In genomic region chr7:143106672-143107465, GRCm38 (mm10) we compare ENCODE assay signal across 7 mouse cellular contexts. TPM values are rescaled to one million over a fixed set of nuclear protein-coding genes. Genes with fewer than 3 reads are reported as not detected.
A peak's percentile ranks its signal among the peaks of the same experiment; 100 is the strongest.
DNase-seq lines count a peak whose midpoint lies in the region; ATAC-seq and TF ChIP-seq lines count a peak whose summit lies in the region.

No protein-coding gene starts in this region.

- peak overlapping the region; percentile 16; the same call in 1 of the 2 replicates for H3K9ac ChIP-seq in embryonic facial prominence, embryonic 14.5 days (ENCODE audit: low read depth, low read length)
- no peak overlapping the region for H3K9ac ChIP-seq in hindbrain, embryonic 15.5 days
- H3K9ac ChIP-seq in liver, adult 2 months (ENCODE audit: low read depth, low read length) = peak overlapping the region; percentile 64
- H3K9ac ChIP-seq in midbrain, embryonic 16.5 days (ENCODE audit: low read depth, low read length) = peak overlapping the region; percentile 11; the same call in 1 of the 2 replicates

- TF ChIP-seq CTCF in liver, adult 2 months (IDR thresholded peaks at IDR 0.05; ENCODE audit: low read depth, low read length) = no peak

- WGBS in embryonic facial prominence, embryonic 14.5 days = 10% methylated on average over 28 of the region's 57 CpGs
- WGBS in hindbrain, embryonic 15.5 days = 8% methylated on average over 49 of the region's 57 CpGs
- 6% methylated on average over 56 of the region's 57 CpGs for WGBS in liver, adult 2 months
- 11% methylated on average over 34 of the region's 57 CpGs for WGBS in midbrain, embryonic 16.5 days

- H3K9me3 ChIP-seq in embryonic facial prominence, embryonic 14.5 days (ENCODE audit: control insufficient read depth, low read length) = no peaks in the 10 kb centered on the region
- no peaks in the 10 kb centered on the region for H3K9me3 ChIP-seq in hindbrain, embryonic 15.5 days
- no peaks in the 10 kb centered on the region for H3K9me3 ChIP-seq in midbrain, embryonic 16.5 days (replicated peaks; ENCODE audit: control insufficient read depth, low read length, poor library complexity, severe bottlenecking)

- H3K27ac ChIP-seq in embryonic facial prominence, embryonic 14.5 days (replicated peaks; ENCODE audit: low read depth, low read length) = no peak overlapping the region
- no peak overlapping the region for H3K27ac ChIP-seq in hindbrain, embryonic 15.5 days (replicated peaks)
- H3K27ac ChIP-seq in liver, adult 2 months (replicated peaks; ENCODE audit: insufficient read depth, low read depth, low read length) = no peak overlapping the region
- no peak overlapping the region for H3K27ac ChIP-seq in midbrain, embryonic 16.5 days (ENCODE audit: low read length)

- no peaks in the 10 kb centered on the region for H3K79me2 ChIP-seq in liver, adult 2 months (ENCODE audit: control insufficient read depth, insufficient read depth, low read length)

- H3K4me3 ChIP-seq in embryonic facial prominence, embryonic 14.5 days (ENCODE audit: low read depth, low read length) = peak overlapping the region; percentile 37
- peak overlapping the region; percentile 30 for H3K4me3 ChIP-seq in hindbrain, embryonic 15.5 days
- peak overlapping the region; percentile 62 for H3K4me3 ChIP-seq in liver, adult 2 months (ENCODE audit: insufficient read depth, low read depth, low read length)
- peak overlapping the region; percentile 30 for H3K4me3 ChIP-seq in midbrain, embryonic 16.5 days (ENCODE audit: low read depth, low read length)

- H3K36me3 ChIP-seq in embryonic facial prominence, embryonic 14.5 days (ENCODE audit: control insufficient read depth, insufficient read depth, low read length) = no peaks in the 10 kb centered on the region
- no peaks in the 10 kb centered on the region for H3K36me3 ChIP-seq in hindbrain, embryonic 15.5 days
- no peaks in the 10 kb centered on the region for H3K36me3 ChIP-seq in liver, adult 2 months (ENCODE audit: control insufficient read depth, insufficient read depth, low read length)
- H3K36me3 ChIP-seq in midbrain, embryonic 16.5 days (ENCODE audit: control insufficient read depth, insufficient read depth, low read length) = no peaks in the 10 kb centered on the region

- H3K4me1 ChIP-seq in embryonic facial prominence, embryonic 14.5 days (ENCODE audit: control insufficient read depth, insufficient read depth, low read length) = peaks cover 5% of the 10 kb centered on the region; the same call in 1 of the 2 replicates
- peaks cover 9% of the 10 kb centered on the region for H3K4me1 ChIP-seq in hindbrain, embryonic 15.5 days (replicated peaks)
- H3K4me1 ChIP-seq in liver, adult 2 months (ENCODE audit: control insufficient read depth, insufficient read depth, low read length) = no peaks in the 10 kb centered on the region
- no peaks in the 10 kb centered on the region for H3K4me1 ChIP-seq in midbrain, embryonic 16.5 days (ENCODE audit: control insufficient read depth, insufficient read depth, low read length)

- ATAC-seq in embryonic facial prominence, embryonic 14.5 days (ENCODE audit: low read depth) = peak; percentile 70; the same call in 1 of the 2 replicates
- no peak for ATAC-seq in hindbrain, embryonic 15.5 days (ENCODE audit: low FRiP score, low read depth)
- ATAC-seq in midbrain, embryonic 16.5 days = no peak
- ATAC-seq in monocyte, adult 5-6 weeks (replicated peaks; ENCODE audit: insufficient number of reproducible peaks, low FRiP score, low TSS enrichment, poor library complexity, severe bottlenecking) = no peak

- peak overlapping the region; percentile 61 for H3K4me2 ChIP-seq in embryonic facial prominence, embryonic 14.5 days (ENCODE audit: low read depth, low read length)
- peak overlapping the region; percentile 55 for H3K4me2 ChIP-seq in hindbrain, embryonic 15.5 days
- H3K4me2 ChIP-seq in midbrain, embryonic 16.5 days (ENCODE audit: low read length) = peak overlapping the region; percentile 57

- peaks cover 56% of the 10 kb centered on the region for H3K27me3 ChIP-seq in embryonic facial prominence, embryonic 14.5 days (replicated peaks; ENCODE audit: control insufficient read depth, insufficient read depth, low read length)
- peaks cover 48% of the 10 kb centered on the region for H3K27me3 ChIP-seq in hindbrain, embryonic 15.5 days
- no peaks in the 10 kb centered on the region for H3K27me3 ChIP-seq in liver, adult 2 months (ENCODE audit: control insufficient read depth, insufficient read depth, low read length)
- peaks cover 40% of the 10 kb centered on the region for H3K27me3 ChIP-seq in midbrain, embryonic 16.5 days (ENCODE audit: control insufficient read depth, insufficient read depth, low read depth, low read length)

- peak; percentile 66 for DNase-seq in adrenal gland, postnatal 14 days
- no peak for DNase-seq in embryonic facial prominence, embryonic 14.5 days (ENCODE audit: low spot score)
- DNase-seq in liver, adult 2 months (ENCODE audit: extremely low read depth, low read depth, low spot score) = no peak
- no peak for DNase-seq in MN1 (ENCODE audit: low spot score)

- TF ChIP-seq POLR2A in liver, adult 2 months (IDR thresholded peaks at IDR 0.05; ENCODE audit: extremely low read depth, insufficient read depth, low read length) = no peak

RNA-seq across cellular contexts. Expression of gene Kcnq1, which starts 0.7 kb away (rescaled TPM):
- 4.4 and 6.1 TPM in 2 replicates for total RNA-seq in adrenal gland, postnatal 14 days (2021)
- 1.9 and 2.0 TPM in 2 replicates for polyA plus RNA-seq in embryonic facial prominence, embryonic 14.5 days (2014; fragmentation: Nextera tagmentation; extraction: Ambion mirVana)
- polyA plus RNA-seq in hindbrain, embryonic 15.5 days (2015; fragmentation: Nextera tagmentation; extraction: Ambion mirVana) = 1.1 and 1.5 TPM in 2 replicates
- total RNA-seq in liver, adult 2 months (2014; rRNA removed) = 1.3 and 3.4 TPM in 2 replicates
- polyA plus RNA-seq in liver, adult 2 months (2012; rRNA removed) = 0.91 and 2.5 TPM in 2 replicates
- 1.1 and 2.2 TPM in 2 replicates for polyA plus RNA-seq in midbrain, embryonic 16.5 days (2015; fragmentation: Nextera tagmentation; extraction: Ambion mirVana)
- not detected in 3 replicates for total RNA-seq in monocyte, adult 5-6 weeks (2017)

RNA-seq across cellular contexts. Expression of gene Trpm5, which starts 12.4 kb away (rescaled TPM):
- 0.59 and 0.68 TPM in 2 replicates for total RNA-seq in adrenal gland, postnatal 14 days (2021)
- polyA plus RNA-seq in embryonic facial prominence, embryonic 14.5 days (2014; fragmentation: Nextera tagmentation; extraction: Ambion mirVana) = 14.7 and 18.2 TPM in 2 replicates
- 1.8 and 2.7 TPM in 2 replicates for polyA plus RNA-seq in hindbrain, embryonic 15.5 days (2015; fragmentation: Nextera tagmentation; extraction: Ambion mirVana)
- under 0.01 and 0.07 TPM in 2 replicates for total RNA-seq in liver, adult 2 months (2014; rRNA removed)
- 0.02 TPM in 1 of 2 replicates, not detected in the other for polyA plus RNA-seq in liver, adult 2 months (2012; rRNA removed)
- polyA plus RNA-seq in midbrain, embryonic 16.5 days (2015; fragmentation: Nextera tagmentation; extraction: Ambion mirVana) = 1.5 and 1.8 TPM in 2 replicates
- 0.11 TPM in 1 of 3 replicates, not detected in the others for total RNA-seq in monocyte, adult 5-6 weeks (2017)

RNA-seq across cellular contexts. Expression of gene Tssc4, which starts 37.8 kb away (rescaled TPM):
- 32.2 and 33.3 TPM in 2 replicates for total RNA-seq in adrenal gland, postnatal 14 days (2021)
- polyA plus RNA-seq in embryonic facial prominence, embryonic 14.5 days (2014; fragmentation: Nextera tagmentation; extraction: Ambion mirVana) = 52.2 and 66.7 TPM in 2 replicates
- 94.1 and 99.2 TPM in 2 replicates for polyA plus RNA-seq in hindbrain, embryonic 15.5 days (2015; fragmentation: Nextera tagmentation; extraction: Ambion mirVana)
- 11.9 and 13.4 TPM in 2 replicates for total RNA-seq in liver, adult 2 months (2014; rRNA removed)
- 45.6 and 47.7 TPM in 2 replicates for polyA plus RNA-seq in liver, adult 2 months (2012; rRNA removed)
- 90.6 and 90.7 TPM in 2 replicates for polyA plus RNA-seq in midbrain, embryonic 16.5 days (2015; fragmentation: Nextera tagmentation; extraction: Ambion mirVana)
- 5.2 to 10.4 TPM (median 8.2 TPM) in 3 replicates for total RNA-seq in monocyte, adult 5-6 weeks (2017)

RNA-seq across cellular contexts. Expression of gene Cd81, which starts 54.3 kb away (rescaled TPM):
- 536 and 561 TPM in 2 replicates for total RNA-seq in adrenal gland, postnatal 14 days (2021)
- 635 and 636 TPM in 2 replicates for polyA plus RNA-seq in embryonic facial prominence, embryonic 14.5 days (2014; fragmentation: Nextera tagmentation; extraction: Ambion mirVana)
- 439 and 445 TPM in 2 replicates for polyA plus RNA-seq in hindbrain, embryonic 15.5 days (2015; fragmentation: Nextera tagmentation; extraction: Ambion mirVana)
- total RNA-seq in liver, adult 2 months (2014; rRNA removed) = 363 and 420 TPM in 2 replicates
- polyA plus RNA-seq in liver, adult 2 months (2012; rRNA removed) = 616 and 625 TPM in 2 replicates
- 364 and 411 TPM in 2 replicates for polyA plus RNA-seq in midbrain, embryonic 16.5 days (2015; fragmentation: Nextera tagmentation; extraction: Ambion mirVana)
- 75.1 to 86.6 TPM (median 75.4 TPM) in 3 replicates for total RNA-seq in monocyte, adult 5-6 weeks (2017)
